Mouse (Mus musculus) liver, embryonic 14 days (tissue): ENCODE measurements around the gene Cutal. TPM values are rescaled to one million over a fixed set of nuclear protein-coding genes. Genes with fewer than 3 reads are reported as not detected.

Source experiments
- polyA plus RNA-seq: library from polyadenylated mRNA; depleted of rRNA; stranded (reverse); fragments of >200 nt; gene quantifications from 2 replicates; pipeline ENCODE4 v1.2.3, GENCODE M21; 2012; rRNA removed

The Cutal gene
- polyA plus RNA-seq = 3.6 and 4.0 TPM in 2 replicates

GRCm38 (mm10) chr2:34874271-34874670 is at the start of gene Cutal:
TSS of gene Cutal (plus strand) at chr2:34874396.

DNA sequence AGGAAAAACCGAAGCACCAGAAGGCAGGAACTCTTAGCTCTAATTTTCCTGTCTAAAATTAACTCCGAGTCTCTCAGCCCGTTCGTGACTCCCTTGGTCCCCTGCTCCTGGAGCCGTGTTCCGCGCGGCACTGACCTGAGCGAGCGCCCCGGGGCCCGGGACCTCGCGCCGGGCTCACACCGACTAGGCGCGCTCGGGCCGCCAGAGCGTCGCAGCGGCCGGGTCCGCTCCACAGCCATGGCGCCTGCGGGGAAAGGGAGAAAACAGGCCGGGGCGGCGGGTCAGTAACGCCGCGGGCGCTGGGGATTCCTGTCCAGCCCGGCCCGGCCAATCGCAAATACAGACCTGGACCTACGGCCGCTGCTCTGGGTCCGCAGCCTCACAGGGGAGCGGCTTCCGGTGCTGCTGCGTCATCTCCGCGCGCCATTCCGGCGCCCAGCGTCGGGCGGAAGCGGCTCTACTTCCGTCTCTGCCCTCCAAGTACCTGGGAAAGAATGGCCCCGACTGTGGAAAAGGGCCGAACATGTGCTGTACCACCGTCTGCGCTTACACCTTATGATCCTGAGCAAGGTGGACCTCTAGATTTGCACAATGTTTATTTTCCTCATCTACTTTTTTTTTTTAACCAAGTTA is 48.3 kb upstream of the Cutal start, which contains the start of gene Fbxw2:
TSS of gene Fbxw2 (minus strand) at position 485 of the 633 bp plus-strand sequence.

GRCm38 (mm10) chr2:34832766-34833457 is 41.3 kb upstream of the Cutal start, which contains the start of gene Gm34653:
TSS of gene Gm34653 (plus strand) at chr2:34833007.

GRCm38 (mm10) chr2:34874816-34875345 is 685 bp downstream of the Cutal start, which contains the start of gene Psmd5:
TSS of gene Psmd5 (minus strand) at chr2:34874968.

DNA sequence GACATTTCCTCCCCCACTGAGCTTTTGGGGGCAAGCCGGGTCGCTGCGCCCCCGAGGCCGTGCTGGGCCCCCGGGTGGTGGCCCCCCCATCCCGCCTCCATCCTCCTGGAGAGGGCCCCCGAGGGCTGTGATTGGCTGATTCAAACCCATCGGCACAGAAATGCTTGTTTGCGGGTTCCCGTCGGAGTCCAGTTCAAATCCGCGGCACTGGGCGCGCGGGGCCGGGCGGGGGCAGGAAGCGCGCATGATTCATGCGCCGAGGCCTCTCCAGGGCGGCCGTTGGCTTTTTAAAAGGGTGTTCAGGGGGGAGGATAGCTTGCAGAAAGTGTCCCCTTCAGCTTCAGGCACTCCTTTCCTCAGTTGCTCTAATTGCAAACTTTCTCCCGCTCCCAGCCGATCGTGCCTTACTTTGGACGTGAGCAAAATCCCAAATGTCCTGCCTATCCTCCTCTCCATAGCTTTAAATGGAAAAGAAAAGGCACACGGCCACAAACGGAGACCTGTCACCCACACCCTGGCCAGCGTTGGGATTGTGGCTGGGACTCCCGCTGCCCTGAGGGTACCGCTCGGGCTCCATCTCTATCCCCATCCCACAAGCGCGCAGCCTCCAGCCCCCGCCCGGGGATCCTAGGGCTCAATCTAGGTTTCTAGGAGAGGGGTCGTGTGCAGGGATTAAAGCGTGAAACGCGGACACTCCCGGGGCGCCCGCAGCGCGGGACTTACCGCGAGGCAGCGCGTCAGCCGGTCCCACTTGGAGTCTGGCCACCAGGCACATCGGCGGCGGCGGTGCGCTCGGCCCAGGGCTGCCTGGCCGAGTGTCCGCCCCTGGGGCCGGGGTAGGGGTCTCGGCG is 39.2 kb downstream of the Cutal start, which contains the start of gene Phf19:
TSS of gene Phf19 (minus strand) at position 809 of the 851 bp plus-strand sequence.

Other genes starting within 250 kb of the Cutal start
- 20.2 and 28.3 TPM in 2 replicates for gene Gapvd1, start 119.2 kb upstream of the Cutal start, polyA plus RNA-seq
- gene Hspa5, start 102.4 kb upstream of the Cutal start, polyA plus RNA-seq = 266 and 271 TPM in 2 replicates
- 14.8 and 15.4 TPM in 2 replicates for gene Rabepk, start 74.5 kb upstream of the Cutal start, polyA plus RNA-seq
- 28.9 and 33.4 TPM in 2 replicates for gene Fbxw2, start 48.1 kb upstream of the Cutal start, polyA plus RNA-seq
- gene Gm34653, start 41.4 kb upstream of the Cutal start, polyA plus RNA-seq = 0.02 TPM in 1 of 2 replicates, not detected in the other
- 36.7 and 37.7 TPM in 2 replicates for gene Psmd5, start 572 bp downstream of the Cutal start, polyA plus RNA-seq
- 3.5 and 3.9 TPM in 2 replicates for gene Phf19, start 39.6 kb downstream of the Cutal start, polyA plus RNA-seq
- gene Traf1, start 87.4 kb downstream of the Cutal start, polyA plus RNA-seq = 0.08 and 0.24 TPM in 2 replicates
- gene Hc, start 187.0 kb downstream of the Cutal start, polyA plus RNA-seq = 58.6 and 61.5 TPM in 2 replicates
- 16.5 and 17.9 TPM in 2 replicates for gene AI182371, start 227.1 kb downstream of the Cutal start, polyA plus RNA-seq
- 11.9 and 13.6 TPM in 2 replicates for gene Cntrl, start 235.1 kb downstream of the Cutal start, polyA plus RNA-seq